ENCODE assay signal across 8 mouse cellular contexts in genomic region chr17:33254530-33255318, GRCm38 (mm10). TPM values are rescaled to one million over a fixed set of nuclear protein-coding genes. Genes with fewer than 3 reads are reported as not detected.
DNase-seq lines count a peak whose midpoint lies in the region; ATAC-seq and TF ChIP-seq lines count a peak whose summit lies in the region.
"Not testable (repeated sequence)": the region's sequence is repeated elsewhere in the genome, so short reads cannot be mapped to it uniquely, and the experiment has no call there.

TSS of gene Zfp955a (minus strand) at chr17:33255145.

- not testable (repeated sequence) for H3K27ac ChIP-seq in forebrain, embryonic 11.5 days (ENCODE audit: low read depth, low read length); heart, embryonic 14.5 days (replicated peaks in 1 of 2; ENCODE audit: control insufficient read depth in 1 of 2, insufficient read depth in 1 of 2, low read depth in 2 of 2, low read length in 2 of 2); hindbrain, postnatal 0 days; limb, embryonic 15.5 days

- H3K36me3 ChIP-seq in forebrain, embryonic 11.5 days (ENCODE audit: control insufficient read depth, insufficient read depth, low read length); heart, embryonic 14.5 days (ENCODE audit: control insufficient read depth, insufficient read depth, low read length); hindbrain, postnatal 0 days (ENCODE audit: insufficient read depth, low read length); limb, embryonic 15.5 days: not testable (repeated sequence)

- peak; percentile 98 for ATAC-seq in forebrain, embryonic 11.5 days (replicated peaks; ENCODE audit: low FRiP score)
- peak; percentile 96 for ATAC-seq in heart, embryonic 14.5 days (ENCODE audit: insufficient number of reproducible peaks, insufficient read depth, low FRiP score, low read depth)
- ATAC-seq in hindbrain, postnatal 0 days, result peak; percentile 100
- ATAC-seq in limb, embryonic 15.5 days (ENCODE audit: insufficient number of reproducible peaks, low FRiP score, low TSS enrichment, low read depth), result peak; percentile 95
- peak; percentile 100 for ATAC-seq in megakaryocyte-erythroid progenitor cell, adult 5-6 weeks (replicated peaks; ENCODE audit: low FRiP score, low TSS enrichment, poor library complexity, severe bottlenecking)
- peak; percentile 90 for ATAC-seq in neutrophil, adult 5-6 weeks (ENCODE audit: extremely low read depth, insufficient number of reproducible peaks, low FRiP score, poor library complexity, severe bottlenecking)

- 32% methylated on average over 1 of the region's 34 CpGs for WGBS in forebrain, embryonic 11.5 days
- 35% methylated on average over 1 of the region's 34 CpGs for WGBS in heart, embryonic 14.5 days
- 63% methylated on average over 1 of the region's 34 CpGs for WGBS in hindbrain, postnatal 0 days
- 39% methylated on average over 1 of the region's 34 CpGs for WGBS in limb, embryonic 15.5 days

- DNase-seq in adrenal gland, postnatal 25 days; forebrain, embryonic 11.5 days (ENCODE audit: low spot score); hindbrain, postnatal 0 days (ENCODE audit: low spot score); layer of hippocampus, postnatal 25 days (ENCODE audit: extremely low spot score in 1 of 2, low spot score in 1 of 2): not testable (repeated sequence)

- H3K4me3 ChIP-seq in forebrain, embryonic 11.5 days (ENCODE audit: low read depth, low read length); heart, embryonic 14.5 days (ENCODE audit: control insufficient read depth in 1 of 2, insufficient read depth in 1 of 2, low read depth in 1 of 2, low read length in 2 of 2); hindbrain, postnatal 0 days (ENCODE audit: low read length); limb, embryonic 15.5 days: not testable (repeated sequence)

- not testable (repeated sequence) for H3K4me2 ChIP-seq in forebrain, embryonic 11.5 days (ENCODE audit: low read depth, low read length, severe bottlenecking); limb, embryonic 15.5 days
- peak within 1 kb of the TSS; percentile 35 for H3K4me2 ChIP-seq in heart, embryonic 14.5 days (ENCODE audit: low read length)
- 0 out of 2 replicates have a peak within 1 kb of the TSS, but pooled peaks have one; percentile 13 for H3K4me2 ChIP-seq in hindbrain, postnatal 0 days (ENCODE audit: low read depth, low read length)

- not testable (repeated sequence) for TF ChIP-seq CTCF in hindbrain, postnatal 0 days (IDR thresholded peaks at IDR 0.05; ENCODE audit: low read depth)

- H3K4me1 ChIP-seq in forebrain, embryonic 11.5 days (replicated peaks; ENCODE audit: control insufficient read depth, insufficient read depth, low read length); heart, embryonic 14.5 days (ENCODE audit: control insufficient read depth in 2 of 2, insufficient read depth in 2 of 2, low read length in 2 of 2); hindbrain, postnatal 0 days (ENCODE audit: insufficient read depth, low read length); limb, embryonic 15.5 days: not testable (repeated sequence)

- not testable (repeated sequence) for H3K9ac ChIP-seq in forebrain, embryonic 11.5 days (ENCODE audit: low read length); heart, embryonic 14.5 days (ENCODE audit: low read length); hindbrain, postnatal 0 days (replicated peaks; ENCODE audit: low read length); limb, embryonic 15.5 days

- H3K9me3 ChIP-seq in forebrain, embryonic 11.5 days (ENCODE audit: control insufficient read depth, low read length); heart, embryonic 14.5 days (ENCODE audit: control insufficient read depth, low read length); hindbrain, postnatal 0 days (ENCODE audit: low read length); limb, embryonic 15.5 days: not testable (repeated sequence)

- H3K27me3 ChIP-seq in forebrain, embryonic 11.5 days (ENCODE audit: control insufficient read depth, insufficient read depth, low read length); heart, embryonic 14.5 days (ENCODE audit: control insufficient read depth, insufficient read depth, low read length); hindbrain, postnatal 0 days (ENCODE audit: insufficient read depth, low read length); limb, embryonic 15.5 days: not testable (repeated sequence)

RNA-seq across cellular contexts. Expression of gene Zfp955a, which starts in this region (rescaled TPM):
- 12.0 and 12.1 TPM in 2 replicates for total RNA-seq in adrenal gland, postnatal 25 days (2021)
- 19.8 and 20.9 TPM in 2 replicates for polyA plus RNA-seq in forebrain, embryonic 11.5 days (2014; fragmentation: Nextera tagmentation; extraction: Ambion mirVana)
- 14.4 and 14.7 TPM in 2 replicates for polyA plus RNA-seq in heart, embryonic 14.5 days (2014; fragmentation: Nextera tagmentation; extraction: Ambion mirVana)
- 13.4 and 14.2 TPM in 2 replicates for total RNA-seq in hindbrain, postnatal 0 days (2014; rRNA removed)
- polyA plus RNA-seq in hindbrain, postnatal 0 days (2015; fragmentation: Nextera tagmentation; extraction: Ambion mirVana), result 17.1 and 18.5 TPM in 2 replicates
- total RNA-seq in layer of hippocampus, postnatal 25 days (2021), result 10 to 100 TPM; 11.3 to 13.1 TPM
- 16.9 and 18.4 TPM in 2 replicates for polyA plus RNA-seq in limb, embryonic 15.5 days (2015; fragmentation: Nextera tagmentation; extraction: Ambion mirVana)
- 9.4 and 13.1 TPM in 2 replicates for total RNA-seq in megakaryocyte-erythroid progenitor cell, adult 5-6 weeks (2014; fragmentation: Nextera tagmentation)
- total RNA-seq in megakaryocyte-erythroid progenitor cell, adult 5-6 weeks (2017), result 10.8 and 18.6 TPM in 2 replicates
- total RNA-seq in neutrophil, adult 5-6 weeks (2017), result 7.2 and 9.3 TPM in 2 replicates
